Mouse (Mus musculus) limb, embryonic 14.5 days (tissue): Measurements from ENCODE around the gene Rars. TPM values are rescaled to one million over a fixed set of nuclear protein-coding genes. Genes with fewer than 3 reads are reported as not detected.
"Not testable (repeated sequence)": the region's sequence is repeated elsewhere in the genome, so short reads cannot be mapped to it uniquely, and the experiment has no call there.

Experiments
- ATAC-seq: fragments of 200-750 bp; cut with Nextera tagmentation; 2 replicates; pipeline ENCODE4 v1.8.0; 2017; ENCODE audit warnings: low read depth, moderate number of reproducible peaks, moderate TSS enrichment; ENCODE audit not compliant: low FRiP score
- DNase-seq: peaks from one replicate; pipeline ENCODE4 v3.0.0-alpha.2; 2015; ENCODE audit warnings: low spot score
- H3K27ac ChIP-seq: fragments of 300-500 bp; sonication (generic); replicated peaks from 2 replicates; pipeline ENCODE4 v1.5.1; 2014; ENCODE audit warnings: low read depth, mild to moderate bottlenecking, low read length, moderate library complexity, mixed read lengths
- H3K27me3 ChIP-seq: fragments of 300-500 bp; sonication (generic); 2 replicates; pipeline ENCODE4 v1.6.1; 2014; ENCODE audit warnings: low read length, mixed read lengths; ENCODE audit not compliant: control insufficient read depth, insufficient read depth
- H3K36me3 ChIP-seq: fragments of 300-500 bp; sonication (generic); 2 replicates; pipeline ENCODE4 v1.6.1; 2014; ENCODE audit warnings: mild to moderate bottlenecking, low read length, moderate library complexity, mixed read lengths; ENCODE audit not compliant: control insufficient read depth, insufficient read depth
- H3K4me1 ChIP-seq: fragments of 300-500 bp; sonication (generic); 2 replicates; pipeline ENCODE4 v1.6.1; 2014; ENCODE audit warnings: antibody characterized with exemption, low read length, mixed read lengths; ENCODE audit not compliant: control insufficient read depth, insufficient read depth
- H3K4me2 ChIP-seq: fragments of 300-500 bp; sonication (generic); replicated peaks from 2 replicates; pipeline ENCODE4 v1.6.1; 2014; ENCODE audit warnings: low read depth, mild to moderate bottlenecking, low read length, moderate library complexity; ENCODE audit not compliant: severe bottlenecking
- H3K4me3 ChIP-seq: fragments of 300-500 bp; sonication (generic); replicated peaks from 2 replicates; pipeline ENCODE4 v1.5.1; 2014; ENCODE audit warnings: low read length
- H3K9ac ChIP-seq: fragments of 300-500 bp; sonication (generic); 2 replicates; pipeline ENCODE4 v1.6.1; 2014; ENCODE audit warnings: mild to moderate bottlenecking, low read depth, low read length, moderate library complexity; ENCODE audit not compliant: severe bottlenecking
- H3K9me3 ChIP-seq: fragments of 300-500 bp; sonication (generic); 2 replicates; pipeline ENCODE4 v1.6.1; 2016; ENCODE audit warnings: low read length; ENCODE audit not compliant: control insufficient read depth
- POLR2A ChIP-seq: fragments of 200-500 bp; IDR thresholded peaks from 2 replicates; pipeline ENCODE4 v1.8.0; 2012; ENCODE audit warnings: inconsistent platforms, mild to moderate bottlenecking, moderate library complexity, borderline replicate concordance; ENCODE audit not compliant: insufficient read depth, insufficient read length; ENCODE audit errors: extremely low read depth
- WGBS: fragments of 180-500 bp; shearing (Covaris S2); extraction: QIAGEN DNeasy Blood & Tissue Kit; methylation state at CpG from one replicate; pipeline ENCODE4 v1.1.7; 2014; 5-methylcytosine and 5-hydroxymethylcytosine counted together
- polyA plus RNA-seq, 2 experiments: library from polyadenylated mRNA; depleted of rRNA in 1 of 2; stranded (reverse) in 1 of 2; unstranded in 1 of 2; fragments of >200 nt; fragmentation: Nextera tagmentation in 1 of 2; extraction: Ambion mirVana in 1 of 2; gene quantifications; 2 replicates each; pipeline versions ENCODE4 v1.2.1 to v1.2.3; 2012 to 2014

Rars gene
- polyA plus RNA-seq, 2 experiments, result 71.3 to 84.5 TPM

DNA sequence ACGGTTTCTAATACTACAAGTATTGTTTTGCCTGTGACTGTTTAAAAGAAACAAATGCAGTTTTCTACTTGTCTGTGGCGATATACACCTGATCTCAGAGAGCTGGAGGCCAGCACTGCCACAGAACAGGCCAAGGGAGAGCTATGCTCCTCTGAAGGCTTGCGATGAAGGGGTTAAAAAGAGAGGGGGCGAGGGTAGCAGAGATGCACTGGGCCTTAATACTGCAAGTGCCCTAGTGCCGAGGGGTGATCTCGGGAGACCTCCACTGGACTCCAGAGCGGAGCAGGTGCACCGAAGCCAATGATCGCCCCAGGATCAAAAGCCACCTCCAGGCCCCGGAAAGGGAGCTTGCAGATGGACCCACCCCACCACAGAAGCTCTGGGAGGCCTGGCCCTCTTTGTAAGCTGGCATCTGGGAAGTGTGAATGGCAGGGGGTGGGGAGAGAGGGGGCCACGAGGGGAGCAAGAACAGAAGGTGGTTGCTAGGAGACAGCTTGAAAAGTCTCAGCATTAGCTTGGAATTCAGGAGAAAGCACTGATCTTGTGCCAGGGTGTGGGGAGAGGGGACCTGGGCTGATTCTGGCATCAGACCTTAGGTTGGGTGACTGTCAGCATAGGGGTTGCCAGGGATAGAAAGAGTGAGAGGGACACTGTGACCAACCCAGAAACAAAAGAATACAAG is 22.2 kb upstream of the Rars start:
- WGBS, result 52% methylated on average over 11 of the region's 11 CpGs
- no peak overlapping the region for H3K4me3 ChIP-seq
- 0 out of 2 replicates have a peak, but pooled peaks cover 3% of the 10 kb centered on the region for H3K4me1 ChIP-seq
- H3K27ac ChIP-seq, result no peak overlapping the region
- no peak for DNase-seq
- H3K9ac ChIP-seq, result no peak overlapping the region
- no peak for TF ChIP-seq POLR2A
- ATAC-seq, result no peak
- peaks cover 4% of the 10 kb centered on the region; the same call in 1 of the 2 replicates for H3K36me3 ChIP-seq
- no peaks in the 10 kb centered on the region for H3K27me3 ChIP-seq
- no peaks in the 10 kb centered on the region for H3K9me3 ChIP-seq
- no peak overlapping the region for H3K4me2 ChIP-seq

GRCm38 (mm10) chr11:35855567-35855966 is 21.3 kb upstream of the Rars start:
- no peaks in the 10 kb centered on the region for H3K9me3 ChIP-seq
- H3K4me3 ChIP-seq, result no peak overlapping the region
- H3K36me3 ChIP-seq, result peaks cover 3% of the 10 kb centered on the region; the same call in 1 of the 2 replicates
- no peak for ATAC-seq
- H3K27me3 ChIP-seq, result no peaks in the 10 kb centered on the region
- no peak for TF ChIP-seq POLR2A
- DNase-seq, result no peak
- 0 out of 2 replicates have a peak, but pooled peaks cover 3% of the 10 kb centered on the region for H3K4me1 ChIP-seq
- 93% methylated on average over 7 of the region's 9 CpGs for WGBS
- H3K9ac ChIP-seq, result no peak overlapping the region
- no peak overlapping the region for H3K4me2 ChIP-seq
- no peak overlapping the region for H3K27ac ChIP-seq

DNA sequence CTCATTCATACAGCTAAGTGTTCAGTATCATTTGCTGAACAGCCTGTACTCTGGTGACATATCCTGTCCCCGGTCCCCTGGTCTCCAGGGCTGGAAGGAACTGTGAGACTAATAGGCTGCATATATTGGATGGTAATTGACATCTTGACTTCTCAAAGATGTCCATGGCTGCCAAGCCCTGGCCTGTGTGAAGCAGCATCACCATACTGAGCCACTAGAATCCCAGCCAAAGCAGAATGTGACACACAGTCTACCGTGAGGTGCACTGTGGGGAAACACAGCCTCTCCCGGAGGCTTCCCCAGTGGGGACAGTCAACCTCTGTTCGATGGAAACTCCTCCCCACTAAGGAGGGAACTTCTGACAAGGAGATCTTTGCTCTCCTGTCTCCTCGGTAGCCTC is 20.6 kb upstream of the Rars start:
- WGBS, result 89% methylated on average over 5 of the region's 5 CpGs
- no peak for TF ChIP-seq POLR2A
- no peak overlapping the region for H3K27ac ChIP-seq
- ATAC-seq, result no peak
- no peak overlapping the region for H3K4me3 ChIP-seq
- H3K9ac ChIP-seq, result no peak overlapping the region
- 0 out of 2 replicates have a peak, but pooled peaks cover 3% of the 10 kb centered on the region for H3K4me1 ChIP-seq
- DNase-seq, result no peak
- H3K9me3 ChIP-seq, result no peaks in the 10 kb centered on the region
- H3K36me3 ChIP-seq, result peaks cover 3% of the 10 kb centered on the region; the same call in 1 of the 2 replicates
- H3K27me3 ChIP-seq, result no peaks in the 10 kb centered on the region
- H3K4me2 ChIP-seq, result no peak overlapping the region

DNA sequence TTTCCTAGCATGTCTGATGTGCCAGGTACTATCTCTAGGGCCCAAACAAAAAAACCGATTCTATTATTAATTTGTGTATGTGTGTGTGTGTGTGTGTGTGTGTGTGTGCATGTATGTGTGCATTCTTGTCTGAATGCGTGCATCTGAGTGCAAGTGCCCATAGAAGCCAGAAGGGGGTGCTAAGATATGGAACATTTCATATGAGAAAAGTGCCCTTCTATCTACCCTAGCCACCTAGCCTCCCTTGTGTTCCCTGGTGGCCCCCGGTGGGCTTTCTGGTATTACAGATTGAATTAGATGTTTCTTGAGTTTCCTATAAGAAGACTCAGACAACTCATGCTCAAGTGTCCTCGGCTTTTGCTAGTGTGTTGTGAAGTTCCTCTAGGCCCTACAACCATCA is 19.3 kb upstream of the Rars start:
- H3K4me3 ChIP-seq, result no peak overlapping the region
- no peak for ATAC-seq
- 94% methylated on average over 4 of the region's 4 CpGs for WGBS

GRCm38 (mm10) chr11:35852731-35853130 is 18.4 kb upstream of the Rars start:
- no peak for TF ChIP-seq POLR2A
- no peak overlapping the region for H3K9ac ChIP-seq
- no peak overlapping the region for H3K27ac ChIP-seq
- no peaks in the 10 kb centered on the region for H3K27me3 ChIP-seq
- ATAC-seq (no peak), DNase-seq (no peak)
- H3K4me2 ChIP-seq, result no peak overlapping the region
- H3K4me1 ChIP-seq, result 0 out of 2 replicates have a peak, but pooled peaks cover 3% of the 10 kb centered on the region
- 53% methylated on average over 4 of the region's 4 CpGs for WGBS
- no peak overlapping the region for H3K4me3 ChIP-seq
- H3K36me3 ChIP-seq, result peaks cover 3% of the 10 kb centered on the region; the same call in 1 of the 2 replicates
- H3K9me3 ChIP-seq, result no peaks in the 10 kb centered on the region

More for the DNA sequence above, 19.3 kb upstream of the Rars start:
- no peak for DNase-seq
- Histone ChIP-seq H3K4me2 (no peak overlapping the region), H3K9me3 (no peaks in the 10 kb centered on the region), H3K4me1 (0 out of 2 replicates have a peak, but pooled peaks cover 3% of the 10 kb centered on the region), H3K27ac (no peak overlapping the region), H3K36me3 (peaks cover 3% of the 10 kb centered on the region; the same call in 1 of the 2 replicates), H3K9ac (no peak overlapping the region), H3K27me3 (no peaks in the 10 kb centered on the region)
- no peak for TF ChIP-seq POLR2A

- ATAC-seq (no peak), DNase-seq (no peak)
- Histone ChIP-seq H3K36me3 (no peaks in the 10 kb centered on the region), H3K4me2 (no peak overlapping the region), H3K4me1 (no peaks in the 10 kb centered on the region), H3K9me3 (no peaks in the 10 kb centered on the region), H3K9ac (no peak overlapping the region), H3K27me3 (no peaks in the 10 kb centered on the region), H3K27ac (no peak overlapping the region), H3K4me3 (no peak overlapping the region)
- WGBS, result 85% methylated on average over 9 of the region's 9 CpGs
- TF ChIP-seq POLR2A, result no peak
These were observed 10.0 kb upstream of the Rars start for GRCm38 (mm10) chr11:35844299-35844698.

DNA sequence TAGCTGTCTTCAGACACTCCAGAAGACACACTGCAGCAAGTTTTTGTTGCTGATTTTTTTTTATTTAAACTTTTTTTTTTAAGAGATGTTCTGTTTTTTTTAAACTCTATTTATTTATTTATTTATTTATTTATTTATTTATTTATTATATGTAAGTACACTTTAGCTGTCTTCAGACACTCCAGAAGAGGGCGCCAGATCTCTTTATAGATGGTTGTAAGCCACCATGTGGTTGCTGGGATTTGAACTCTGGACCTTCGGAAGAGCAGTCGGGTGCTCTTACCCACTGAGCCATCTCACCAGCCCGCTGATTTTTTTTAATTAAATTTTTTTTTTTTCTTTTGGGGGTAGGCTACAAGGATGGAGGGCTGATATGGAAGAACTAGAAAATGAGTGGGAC is 8.3 kb upstream of the Rars start:
- not testable (repeated sequence) for H3K9me3 ChIP-seq, H3K4me1 ChIP-seq, H3K4me3 ChIP-seq, ATAC-seq, H3K4me2 ChIP-seq, H3K9ac ChIP-seq, H3K27me3 ChIP-seq, H3K36me3 ChIP-seq, H3K27ac ChIP-seq, DNase-seq
- 82% methylated on average over 4 of the region's 4 CpGs for WGBS
